Mouse (Mus musculus) intestine, postnatal 0 days (tissue): ENCODE data around the gene Lrrc63. TPM values are rescaled to one million over a fixed set of nuclear protein-coding genes. Genes with fewer than 3 reads are reported as not detected.
A peak's percentile ranks its signal among the peaks of the same experiment; 100 is the strongest.

Experiments used
- ATAC-seq: fragments of 200-750 bp; cut with Nextera tagmentation; 2 replicates; pipeline ENCODE4 v1.8.0; 2017; ENCODE audit warnings: mild to moderate bottlenecking, moderate TSS enrichment, moderate library complexity
- H3K27ac ChIP-seq: fragments of 300-500 bp; sonication (generic); 2 replicates; pipeline ENCODE4 v1.5.1; 2014; ENCODE audit warnings: mild to moderate bottlenecking, low read depth, low read length, moderate library complexity
- H3K27me3 ChIP-seq: fragments of 300-500 bp; sonication (generic); replicated peaks from 2 replicates; pipeline ENCODE4 v1.6.1; 2014; ENCODE audit warnings: low read length, mixed read lengths; ENCODE audit not compliant: control insufficient read depth, insufficient read depth
- H3K36me3 ChIP-seq: fragments of 300-500 bp; sonication (generic); 2 replicates; pipeline ENCODE4 v1.6.1; 2014; ENCODE audit warnings: mild to moderate bottlenecking, moderate library complexity; ENCODE audit not compliant: control insufficient read depth, insufficient read depth
- H3K4me1 ChIP-seq: fragments of 300-500 bp; sonication (generic); replicated peaks from 2 replicates; pipeline ENCODE4 v1.6.1; 2014; ENCODE audit warnings: antibody characterized with exemption, low read length, mixed read lengths; ENCODE audit not compliant: control insufficient read depth, insufficient read depth
- H3K4me2 ChIP-seq: fragments of 300-500 bp; sonication (generic); replicated peaks from 2 replicates; pipeline ENCODE4 v1.6.1; 2014; ENCODE audit warnings: low read depth, mild to moderate bottlenecking, moderate library complexity
- H3K4me3 ChIP-seq: fragments of 300-500 bp; sonication (generic); 2 replicates; pipeline ENCODE4 v1.5.1; 2014; ENCODE audit warnings: low read depth, low read length
- H3K9ac ChIP-seq: fragments of 300-500 bp; sonication (generic); 2 replicates; pipeline ENCODE4 v1.6.1; 2014; ENCODE audit warnings: mild to moderate bottlenecking, low read depth, low read length
- H3K9me3 ChIP-seq: fragments of 300-500 bp; sonication (generic); 2 replicates; pipeline ENCODE4 v1.6.1; 2016; ENCODE audit warnings: mixed run types; ENCODE audit not compliant: control insufficient read depth
- CTCF ChIP-seq: sonication (generic); IDR thresholded peaks from 2 replicates; pipeline ENCODE4 v1.5.1; 2016; ENCODE audit warnings: low read depth, mild to moderate bottlenecking, control low read depth, antibody characterized with exemption, moderate library complexity
- WGBS: fragments of 180-500 bp; shearing (Covaris S2); extraction: QIAGEN DNeasy Blood & Tissue Kit; methylation state at CpG from one replicate; pipeline ENCODE4 v1.1.7; 2014; 5-methylcytosine and 5-hydroxymethylcytosine counted together
- polyA plus RNA-seq: library from polyadenylated mRNA; unstranded; fragments of >200 nt; fragmentation: Nextera tagmentation; extraction: Ambion mirVana; gene quantifications from 2 replicates; pipeline ENCODE4 v1.2.1, GENCODE M21; 2015

The Lrrc63 gene
- polyA plus RNA-seq, 1 experiment from 2014 or later: not detected

DNA sequence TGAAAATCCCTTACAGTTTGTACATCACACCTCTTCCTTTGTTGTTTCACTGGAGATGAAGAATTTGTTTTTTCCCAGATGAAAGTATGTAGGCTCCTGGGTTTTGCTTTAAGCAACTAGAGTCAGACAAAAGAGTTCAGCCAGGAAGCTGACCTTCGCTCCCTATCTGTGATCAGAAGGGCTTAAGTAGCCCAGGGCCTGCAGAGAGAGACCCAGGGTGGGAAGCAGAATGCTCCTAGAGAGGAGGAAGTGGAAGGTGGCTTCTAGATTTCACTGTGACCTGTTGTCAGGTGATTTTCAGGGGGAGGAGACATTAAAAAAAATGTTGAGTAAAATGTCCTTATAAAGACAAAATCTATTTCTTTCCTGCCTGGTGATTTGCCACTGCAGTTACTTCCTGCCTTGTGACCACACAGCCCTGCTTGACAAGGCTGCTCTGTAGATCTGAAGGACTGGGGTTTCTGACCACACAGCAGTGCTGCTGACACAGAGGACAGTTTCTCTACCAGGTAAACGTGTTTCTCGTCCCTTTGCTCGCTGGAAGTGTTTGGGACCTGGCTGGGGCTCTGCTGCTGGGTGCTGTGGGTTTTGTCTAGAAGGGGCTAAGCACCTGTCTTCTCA, 45.9 kb upstream of the Lrrc63 start:
- peak; percentile 60 for ATAC-seq
- Histone ChIP-seq H3K9me3 (no peaks in the 10 kb centered on the region), H3K27me3 (no peaks in the 10 kb centered on the region), H3K4me1 (0 out of 2 replicates have a peak, but pooled peaks cover 6% of the 10 kb centered on the region), H3K9ac (no peak overlapping the region), H3K4me2 (peak overlapping the region; percentile 55), H3K4me3 (peak overlapping the region; percentile 28), H3K27ac (peak overlapping the region; percentile 57), H3K36me3 (no peaks in the 10 kb centered on the region)
- 42% methylated on average over 4 of the region's 4 CpGs for WGBS
- TF ChIP-seq CTCF: no peak

- Histone ChIP-seq H3K9me3 (no peaks in the 10 kb centered on the region), H3K9ac (no peak overlapping the region), H3K4me3 (no peak overlapping the region), H3K27me3 (no peaks in the 10 kb centered on the region), H3K4me1 (0 out of 2 replicates have a peak, but pooled peaks cover 6% of the 10 kb centered on the region), H3K36me3 (no peaks in the 10 kb centered on the region), H3K4me2 (no peak overlapping the region), H3K27ac (no peak overlapping the region)
- TF ChIP-seq CTCF: no peak
- 68% methylated on average over 7 of the region's 7 CpGs for whole genome bisulfite sequencing
- ATAC-seq: no peak
Measured at GRCm38 (mm10) chr14:75175781-75176180, 45.1 kb upstream of the Lrrc63 start.

DNA sequence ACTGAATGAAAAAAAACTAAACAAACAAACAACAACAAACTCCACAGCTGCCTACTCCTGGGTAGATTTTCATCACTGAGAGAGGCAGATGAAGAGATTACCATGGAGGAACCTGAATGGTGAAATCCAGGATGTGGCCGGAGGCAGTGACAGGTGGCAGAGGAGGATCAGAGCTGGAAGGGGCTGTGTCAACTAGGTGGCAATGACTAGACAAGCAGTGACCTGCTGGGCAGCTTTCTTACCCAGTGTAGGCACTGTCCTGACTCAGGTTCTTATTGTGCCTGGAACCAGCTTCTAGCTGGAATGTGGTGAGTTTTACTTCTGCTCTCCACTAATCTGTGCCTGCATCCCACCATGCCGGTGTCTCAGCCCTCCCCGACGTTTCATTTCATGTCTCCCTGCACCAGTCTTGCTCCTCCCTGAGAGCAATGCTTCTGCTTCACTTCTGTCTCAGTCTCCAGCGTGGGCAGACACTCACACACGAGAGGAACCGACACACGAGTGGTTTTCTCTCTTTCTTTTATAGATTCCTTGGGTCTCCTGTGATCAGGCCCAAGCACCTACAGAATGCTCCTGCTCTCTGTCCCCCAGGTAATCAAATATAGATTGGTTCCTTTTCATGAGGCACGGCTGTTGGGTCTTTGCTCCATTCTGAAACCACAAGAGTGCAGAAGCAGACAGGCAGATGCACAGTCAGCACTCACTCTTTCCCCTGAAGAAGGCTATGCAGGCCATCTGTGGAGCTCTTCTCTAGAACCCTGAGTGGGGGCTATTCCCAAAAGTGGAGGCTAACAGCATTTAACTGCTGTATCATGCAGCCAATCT, 44.3 kb upstream of the Lrrc63 start:
- ATAC-seq: no peak
- 77% methylated on average over 9 of the region's 9 CpGs for WGBS
- no peak overlapping the region for H3K4me3 ChIP-seq

GRCm38 (mm10) chr14:75174296-75174695, 43.6 kb upstream of the Lrrc63 start:
- no peak for TF ChIP-seq CTCF
- peak; percentile 55 for ATAC-seq
- H3K27ac ChIP-seq: no peak overlapping the region
- no peaks in the 10 kb centered on the region for H3K27me3 ChIP-seq
- H3K9ac ChIP-seq: no peak overlapping the region
- H3K4me1 ChIP-seq: 0 out of 2 replicates have a peak, but pooled peaks cover 6% of the 10 kb centered on the region
- WGBS: 44% methylated on average over 8 of the region's 8 CpGs
- no peaks in the 10 kb centered on the region for H3K9me3 ChIP-seq
- 0 out of 2 replicates have a peak overlapping the region, but pooled peaks have one; percentile 0 for H3K4me2 ChIP-seq
- no peak overlapping the region for H3K4me3 ChIP-seq
- no peaks in the 10 kb centered on the region for H3K36me3 ChIP-seq

More for the DNA sequence above, 44.3 kb upstream of the Lrrc63 start:
- Histone ChIP-seq H3K4me1 (0 out of 2 replicates have a peak, but pooled peaks cover 6% of the 10 kb centered on the region), H3K4me2 (no peak overlapping the region), H3K9me3 (no peaks in the 10 kb centered on the region), H3K36me3 (no peaks in the 10 kb centered on the region), H3K9ac (no peak overlapping the region), H3K27me3 (no peaks in the 10 kb centered on the region), H3K27ac (no peak overlapping the region)
- no peak for TF ChIP-seq CTCF

GRCm38 (mm10) chr14:75170546-75170945, 39.9 kb upstream of the Lrrc63 start:
- H3K9ac ChIP-seq: no peak overlapping the region
- H3K36me3 ChIP-seq: no peaks in the 10 kb centered on the region
- no peaks in the 10 kb centered on the region for H3K9me3 ChIP-seq
- TF ChIP-seq CTCF: no peak
- no peak overlapping the region for H3K4me2 ChIP-seq
- no peak overlapping the region for H3K4me3 ChIP-seq
- 0 out of 2 replicates have a peak, but pooled peaks cover 3% of the 10 kb centered on the region for H3K27me3 ChIP-seq
- ATAC-seq: no peak
- H3K27ac ChIP-seq: no peak overlapping the region
- 85% methylated on average over 1 of the region's 1 CpGs for WGBS
- no peaks in the 10 kb centered on the region for H3K4me1 ChIP-seq

- no peak for TF ChIP-seq CTCF
- Histone ChIP-seq H3K27me3 (0 out of 2 replicates have a peak, but pooled peaks cover 3% of the 10 kb centered on the region), H3K9me3 (no peaks in the 10 kb centered on the region), H3K27ac (no peak overlapping the region), H3K4me2 (no peak overlapping the region), H3K4me1 (no peaks in the 10 kb centered on the region), H3K9ac (no peak overlapping the region), H3K4me3 (no peak overlapping the region), H3K36me3 (no peaks in the 10 kb centered on the region)
- ATAC-seq: no peak
- WGBS: 65% methylated on average over 3 of the region's 3 CpGs
Measured at GRCm38 (mm10) chr14:75168501-75168900, 37.8 kb upstream of the Lrrc63 start.
